Mouse (Mus musculus): ENCODE measurements around the gene Tppp2. TPM values are rescaled to one million over a fixed set of nuclear protein-coding genes. Genes with fewer than 3 reads are reported as not detected.

Tppp2 gene
- polyA plus RNA-seq, 1 experiment from 2014 or later = not detected

GRCm38 (mm10) chr14:51930824-51931223, 12.6 kb downstream of the Tppp2 start:
- no peak overlapping the region for H3K9ac ChIP-seq (ENCODE audit: low read depth, low read length)
- no peaks in the 10 kb centered on the region for H3K36me3 ChIP-seq (ENCODE audit: control insufficient read depth, insufficient read depth, low read length)
- WGBS = 32% methylated on average over 5 of the region's 5 CpGs
- H3K27ac ChIP-seq (ENCODE audit: low read length) = no peak overlapping the region
- no peak overlapping the region for H3K4me2 ChIP-seq (ENCODE audit: low read length)
- no peaks in the 10 kb centered on the region for H3K27me3 ChIP-seq (ENCODE audit: control insufficient read depth, insufficient read depth, low read depth, low read length)
- H3K4me1 ChIP-seq (ENCODE audit: control insufficient read depth, insufficient read depth, low read length) = no peaks in the 10 kb centered on the region
- no peaks in the 10 kb centered on the region for H3K9me3 ChIP-seq (replicated peaks; ENCODE audit: control insufficient read depth, low read length, poor library complexity, severe bottlenecking)
- peak; percentile 82 for ATAC-seq
- H3K4me3 ChIP-seq (ENCODE audit: low read depth, low read length) = no peak overlapping the region

GRCm38 (mm10) chr14:51932092-51933020, 14.1 kb downstream of the Tppp2 start:
- no peaks in the 10 kb centered on the region for H3K4me1 ChIP-seq (ENCODE audit: control insufficient read depth, insufficient read depth, low read length)
- no peak for ATAC-seq
- 80% methylated on average over 10 of the region's 10 CpGs for WGBS
- H3K9me3 ChIP-seq (replicated peaks; ENCODE audit: control insufficient read depth, low read length, poor library complexity, severe bottlenecking) = no peaks in the 10 kb centered on the region
- no peak overlapping the region for H3K27ac ChIP-seq (ENCODE audit: low read length)
- no peaks in the 10 kb centered on the region for H3K36me3 ChIP-seq (ENCODE audit: control insufficient read depth, insufficient read depth, low read length)
- H3K9ac ChIP-seq (ENCODE audit: low read depth, low read length) = no peak overlapping the region
- no peak overlapping the region for H3K4me3 ChIP-seq (ENCODE audit: low read depth, low read length)
- no peak overlapping the region for H3K4me2 ChIP-seq (ENCODE audit: low read length)
- H3K27me3 ChIP-seq (ENCODE audit: control insufficient read depth, insufficient read depth, low read depth, low read length) = no peaks in the 10 kb centered on the region

GRCm38 (mm10) chr14:51939005-51939404, 20.8 kb downstream of the Tppp2 start:
- ATAC-seq = no peak
- 91% methylated on average over 9 of the region's 9 CpGs for WGBS

GRCm38 (mm10) chr14:51940944-51941560, 22.8 kb downstream of the Tppp2 start:
- H3K27ac ChIP-seq (ENCODE audit: low read length) = no peak overlapping the region
- no peak overlapping the region for H3K4me3 ChIP-seq (ENCODE audit: low read depth, low read length)
- H3K4me1 ChIP-seq (ENCODE audit: control insufficient read depth, insufficient read depth, low read length) = no peaks in the 10 kb centered on the region
- no peaks in the 10 kb centered on the region for H3K36me3 ChIP-seq (ENCODE audit: control insufficient read depth, insufficient read depth, low read length)
- no peaks in the 10 kb centered on the region for H3K27me3 ChIP-seq (ENCODE audit: control insufficient read depth, insufficient read depth, low read depth, low read length)
- no peak overlapping the region for H3K4me2 ChIP-seq (ENCODE audit: low read length)
- no peak for ATAC-seq
- 42% methylated on average over 8 of the region's 8 CpGs for WGBS
- no peaks in the 10 kb centered on the region for H3K9me3 ChIP-seq (replicated peaks; ENCODE audit: control insufficient read depth, low read length, poor library complexity, severe bottlenecking)
- H3K9ac ChIP-seq (ENCODE audit: low read depth, low read length) = no peak overlapping the region

More at GRCm38 (mm10) chr14:51939005-51939404, 20.8 kb downstream of the Tppp2 start:
- H3K9ac ChIP-seq (ENCODE audit: low read depth, low read length) = no peak overlapping the region
- H3K9me3 ChIP-seq (replicated peaks; ENCODE audit: control insufficient read depth, low read length, poor library complexity, severe bottlenecking) = no peaks in the 10 kb centered on the region
- H3K4me1 ChIP-seq (ENCODE audit: control insufficient read depth, insufficient read depth, low read length) = no peaks in the 10 kb centered on the region
- H3K27ac ChIP-seq (ENCODE audit: low read length) = no peak overlapping the region
- H3K4me2 ChIP-seq (ENCODE audit: low read length) = no peak overlapping the region
- H3K4me3 ChIP-seq (ENCODE audit: low read depth, low read length) = no peak overlapping the region
- H3K27me3 ChIP-seq (ENCODE audit: control insufficient read depth, insufficient read depth, low read depth, low read length) = no peaks in the 10 kb centered on the region
- H3K36me3 ChIP-seq (ENCODE audit: control insufficient read depth, insufficient read depth, low read length) = no peaks in the 10 kb centered on the region

- H3K4me2 ChIP-seq (ENCODE audit: low read length) = no peak overlapping the region
- H3K9me3 ChIP-seq (replicated peaks; ENCODE audit: control insufficient read depth, low read length, poor library complexity, severe bottlenecking) = no peaks in the 10 kb centered on the region
- no peak overlapping the region for H3K27ac ChIP-seq (ENCODE audit: low read length)
- H3K4me1 ChIP-seq (ENCODE audit: control insufficient read depth, insufficient read depth, low read length) = no peaks in the 10 kb centered on the region
- H3K36me3 ChIP-seq (ENCODE audit: control insufficient read depth, insufficient read depth, low read length) = no peaks in the 10 kb centered on the region
- 51% methylated on average over 9 of the region's 9 CpGs for WGBS
- no peak overlapping the region for H3K9ac ChIP-seq (ENCODE audit: low read depth, low read length)
- H3K4me3 ChIP-seq (ENCODE audit: low read depth, low read length) = no peak overlapping the region
- H3K27me3 ChIP-seq (ENCODE audit: control insufficient read depth, insufficient read depth, low read depth, low read length) = no peaks in the 10 kb centered on the region
- ATAC-seq = no peak
Observed at GRCm38 (mm10) chr14:51941577-51941976, 23.4 kb downstream of the Tppp2 start.

- Histone ChIP-seq H3K4me2 (ENCODE audit: low read length) (no peak overlapping the region), H3K9ac (ENCODE audit: low read depth, low read length) (no peak overlapping the region), H3K9me3 (replicated peaks; ENCODE audit: control insufficient read depth, low read length, poor library complexity, severe bottlenecking) (no peaks in the 10 kb centered on the region), H3K4me3 (ENCODE audit: low read depth, low read length) (no peak overlapping the region), H3K27ac (ENCODE audit: low read length) (no peak overlapping the region), H3K27me3 (ENCODE audit: control insufficient read depth, insufficient read depth, low read depth, low read length) (no peaks in the 10 kb centered on the region), H3K4me1 (ENCODE audit: control insufficient read depth, insufficient read depth, low read length) (no peaks in the 10 kb centered on the region), H3K36me3 (ENCODE audit: control insufficient read depth, insufficient read depth, low read length) (no peaks in the 10 kb centered on the region)
- 80% methylated on average over 7 of the region's 7 CpGs for WGBS
- ATAC-seq = no peak
Observed at GRCm38 (mm10) chr14:51942236-51942635, 24.0 kb downstream of the Tppp2 start.

GRCm38 (mm10) chr14:51943336-51943735, 25.1 kb downstream of the Tppp2 start:
- Histone ChIP-seq H3K36me3 (ENCODE audit: control insufficient read depth, insufficient read depth, low read length) (no peaks in the 10 kb centered on the region), H3K4me3 (ENCODE audit: low read depth, low read length) (no peak overlapping the region), H3K4me2 (ENCODE audit: low read length) (no peak overlapping the region), H3K27ac (ENCODE audit: low read length) (no peak overlapping the region), H3K4me1 (ENCODE audit: control insufficient read depth, insufficient read depth, low read length) (no peaks in the 10 kb centered on the region), H3K27me3 (ENCODE audit: control insufficient read depth, insufficient read depth, low read depth, low read length) (no peaks in the 10 kb centered on the region), H3K9ac (ENCODE audit: low read depth, low read length) (no peak overlapping the region), H3K9me3 (replicated peaks; ENCODE audit: control insufficient read depth, low read length, poor library complexity, severe bottlenecking) (no peaks in the 10 kb centered on the region)
- WGBS = 79% methylated on average over 6 of the region's 6 CpGs
- no peak for ATAC-seq

- Histone ChIP-seq H3K27me3 (ENCODE audit: control insufficient read depth, insufficient read depth, low read depth, low read length) (no peaks in the 10 kb centered on the region), H3K36me3 (ENCODE audit: control insufficient read depth, insufficient read depth, low read length) (no peaks in the 10 kb centered on the region), H3K4me1 (ENCODE audit: control insufficient read depth, insufficient read depth, low read length) (no peaks in the 10 kb centered on the region), H3K4me2 (ENCODE audit: low read length) (no peak overlapping the region), H3K27ac (ENCODE audit: low read length) (no peak overlapping the region), H3K4me3 (ENCODE audit: low read depth, low read length) (no peak overlapping the region), H3K9ac (ENCODE audit: low read depth, low read length) (no peak overlapping the region), H3K9me3 (replicated peaks; ENCODE audit: control insufficient read depth, low read length, poor library complexity, severe bottlenecking) (no peaks in the 10 kb centered on the region)
- ATAC-seq = no peak
- 98% methylated on average over 2 of the region's 2 CpGs for WGBS
Observed at GRCm38 (mm10) chr14:51960316-51960715, 42.1 kb downstream of the Tppp2 start.

- 87% methylated on average over 3 of the region's 3 CpGs for WGBS
- H3K9me3 ChIP-seq (replicated peaks; ENCODE audit: control insufficient read depth, low read length, poor library complexity, severe bottlenecking) = no peaks in the 10 kb centered on the region
- H3K27me3 ChIP-seq (ENCODE audit: control insufficient read depth, insufficient read depth, low read depth, low read length) = no peaks in the 10 kb centered on the region
- H3K9ac ChIP-seq (ENCODE audit: low read depth, low read length) = no peak overlapping the region
- H3K4me1 ChIP-seq (ENCODE audit: control insufficient read depth, insufficient read depth, low read length) = no peaks in the 10 kb centered on the region
- H3K27ac ChIP-seq (ENCODE audit: low read length) = no peak overlapping the region
- no peak overlapping the region for H3K4me3 ChIP-seq (ENCODE audit: low read depth, low read length)
- no peak overlapping the region for H3K4me2 ChIP-seq (ENCODE audit: low read length)
- no peaks in the 10 kb centered on the region for H3K36me3 ChIP-seq (ENCODE audit: control insufficient read depth, insufficient read depth, low read length)
- ATAC-seq = no peak
Observed at GRCm38 (mm10) chr14:51967400-51967799, 49.2 kb downstream of the Tppp2 start.

Measured in midbrain, embryonic 16.5 days (tissue).